Mouse (Mus musculus) liver, embryonic 13.5 days (tissue): Measurements from ENCODE around the gene Cracr2b. TPM values are rescaled to one million over a fixed set of nuclear protein-coding genes. Genes with fewer than 3 reads are reported as not detected.

ENCODE experiments used
- ATAC-seq: fragments of 200-750 bp; cut with Nextera tagmentation; 2 replicates; pipeline ENCODE4 v1.8.0; 2017; ENCODE audit warnings: low read depth, mild to moderate bottlenecking, moderate number of reproducible peaks, moderate library complexity
- DNase-seq: peaks from one replicate; pipeline ENCODE4 v3.0.0; 2022
- H3K27ac ChIP-seq: fragments of 300-500 bp; sonication (generic); 2 replicates; pipeline ENCODE4 v1.5.1; 2015; ENCODE audit warnings: moderate library complexity, mild to moderate bottlenecking, inconsistent platforms
- H3K27me3 ChIP-seq: fragments of 300-500 bp; sonication (generic); 2 replicates; pipeline ENCODE4 v1.6.1; 2015; ENCODE audit warnings: mild to moderate bottlenecking, inconsistent platforms
- H3K36me3 ChIP-seq: fragments of 300-500 bp; sonication (generic); 2 replicates; pipeline ENCODE4 v1.6.1; 2015; ENCODE audit warnings: mild to moderate bottlenecking, inconsistent platforms
- H3K4me1 ChIP-seq: fragments of 300-500 bp; sonication (generic); replicated peaks from 2 replicates; pipeline ENCODE4 v1.6.1; 2015; ENCODE audit warnings: inconsistent platforms
- H3K4me2 ChIP-seq: fragments of 300-500 bp; sonication (generic); 2 replicates; pipeline ENCODE4 v1.6.1; 2015; ENCODE audit warnings: inconsistent platforms, mild to moderate bottlenecking, moderate library complexity
- H3K4me3 ChIP-seq: fragments of 300-500 bp; sonication (generic); replicated peaks from 2 replicates; pipeline ENCODE4 v1.5.1; 2015; ENCODE audit warnings: mild to moderate bottlenecking, inconsistent platforms
- H3K9ac ChIP-seq: fragments of 300-500 bp; sonication (generic); 2 replicates; pipeline ENCODE4 v1.6.1; 2015; ENCODE audit warnings: mild to moderate bottlenecking, inconsistent platforms
- H3K9me3 ChIP-seq: fragments of 300-500 bp; sonication (generic); replicated peaks from 2 replicates; pipeline ENCODE4 v1.6.1; 2016; ENCODE audit warnings: inconsistent platforms
- WGBS: fragments of 180-500 bp; shearing (Covaris S2); methylation state at CpG from one replicate; pipeline ENCODE4 v1.1.7; 2015; ENCODE audit not compliant: insufficient replicate concordance; 5-methylcytosine and 5-hydroxymethylcytosine counted together
- polyA plus RNA-seq: library from polyadenylated mRNA; unstranded; fragments of >200 nt; fragmentation: Nextera tagmentation; extraction: Ambion mirVana; gene quantifications from 2 replicates; pipeline ENCODE4 v1.2.1, GENCODE M21; 2015

The Cracr2b gene
- polyA plus RNA-seq, 1 experiment from 2014 or later: 4.0 TPM

GRCm38 (mm10) chr7:141426948-141427730, 33.8 kb upstream of the Cracr2b start:
- no peak overlapping the region for H3K9ac ChIP-seq
- ATAC-seq (no peak), DNase-seq (no peak)
- peaks cover 3% of the 10 kb centered on the region for H3K27me3 ChIP-seq
- 61% methylated on average over 12 of the region's 12 CpGs for WGBS
- H3K27ac ChIP-seq: no peak overlapping the region
- H3K4me1 ChIP-seq: peaks cover 35% of the 10 kb centered on the region
- no peak overlapping the region for H3K4me2 ChIP-seq
- peaks cover 21% of the 10 kb centered on the region for H3K36me3 ChIP-seq
- no peaks in the 10 kb centered on the region for H3K9me3 ChIP-seq
- no peak overlapping the region for H3K4me3 ChIP-seq

GRCm38 (mm10) chr7:141428701-141429100, 32.2 kb upstream of the Cracr2b start:
- H3K4me2 ChIP-seq: no peak overlapping the region
- WGBS: 56% methylated on average over 5 of the region's 5 CpGs
- no peak overlapping the region for H3K4me3 ChIP-seq
- ATAC-seq: no peak
- H3K36me3 ChIP-seq: peaks cover 35% of the 10 kb centered on the region
- no peak for DNase-seq
- peaks cover 3% of the 10 kb centered on the region for H3K27me3 ChIP-seq
- no peaks in the 10 kb centered on the region for H3K9me3 ChIP-seq
- peaks cover 49% of the 10 kb centered on the region for H3K4me1 ChIP-seq
- H3K9ac ChIP-seq: no peak overlapping the region
- H3K27ac ChIP-seq: no peak overlapping the region

- 16% methylated on average over 19 of the region's 19 CpGs for WGBS
- Histone ChIP-seq H3K27me3 (peaks cover 3% of the 10 kb centered on the region; the same call in 1 of the 2 replicates), H3K4me2 (peak within 1 kb of the TSS; percentile 11; the same call in 1 of the 2 replicates), H3K9ac (0 out of 2 replicates have a peak within 1 kb of the TSS, but pooled peaks have one; percentile 3), H3K36me3 (peaks cover 40% of the 10 kb centered on the region), H3K27ac (peak within 1 kb of the TSS; percentile 12; the same call in 1 of the 2 replicates), H3K4me1 (peaks cover 55% of the 10 kb centered on the region), H3K4me3 (no peak within 1 kb of the TSS), H3K9me3 (no peaks in the 10 kb centered on the region)
- ATAC-seq (peak; percentile 39; the same call in 1 of the 2 replicates), DNase-seq (peak; percentile 31)
Observed at GRCm38 (mm10) chr7:141429310-141429709, 31.6 kb upstream of the Cracr2b start, which contains the start of gene Cend1. Gene Cend1 (minus strand): TSS chr7:141429491.

- 60% methylated on average over 9 of the region's 9 CpGs for WGBS
- Histone ChIP-seq H3K9me3 (no peaks in the 10 kb centered on the region), H3K4me1 (peaks cover 62% of the 10 kb centered on the region), H3K27ac (peak overlapping the region; percentile 12; the same call in 1 of the 2 replicates), H3K27me3 (peaks cover 3% of the 10 kb centered on the region; the same call in 1 of the 2 replicates), H3K36me3 (peaks cover 40% of the 10 kb centered on the region), H3K4me2 (no peak overlapping the region), H3K9ac (0 out of 2 replicates have a peak overlapping the region, but pooled peaks have one; percentile 3), H3K4me3 (no peak overlapping the region)
- ATAC-seq (0 out of 2 replicates have a peak, but pooled peaks have one; percentile 11), DNase-seq (no peak)
Observed at GRCm38 (mm10) chr7:141429840-141430584, 30.9 kb upstream of the Cracr2b start.

GRCm38 (mm10) chr7:141430585-141431240, 30.2 kb upstream of the Cracr2b start:
- H3K27ac ChIP-seq: no peak overlapping the region

GRCm38 (mm10) chr7:141431434-141432185, 29.3 kb upstream of the Cracr2b start:
- DNase-seq (no peak), ATAC-seq (no peak)
- Histone ChIP-seq H3K4me1 (peaks cover 73% of the 10 kb centered on the region), H3K27ac (no peak overlapping the region), H3K9me3 (no peaks in the 10 kb centered on the region), H3K36me3 (peaks cover 40% of the 10 kb centered on the region), H3K4me2 (no peak overlapping the region), H3K4me3 (no peak overlapping the region), H3K27me3 (no peaks in the 10 kb centered on the region; the same call in 1 of the 2 replicates), H3K9ac (no peak overlapping the region)
- 82% methylated on average over 19 of the region's 19 CpGs for WGBS

More at GRCm38 (mm10) chr7:141430585-141431240, 30.2 kb upstream of the Cracr2b start:
- H3K4me3 ChIP-seq: no peak overlapping the region
- 0 out of 2 replicates have a peak overlapping the region, but pooled peaks have one; percentile 3 for H3K9ac ChIP-seq
- ATAC-seq (no peak), DNase-seq (no peak)
- peaks cover 1% of the 10 kb centered on the region; the same call in 1 of the 2 replicates for H3K27me3 ChIP-seq
- no peak overlapping the region for H3K4me2 ChIP-seq
- H3K9me3 ChIP-seq: no peaks in the 10 kb centered on the region
- H3K36me3 ChIP-seq: peaks cover 40% of the 10 kb centered on the region
- peaks cover 68% of the 10 kb centered on the region for H3K4me1 ChIP-seq
- 85% methylated on average over 9 of the region's 9 CpGs for WGBS

- H3K4me1 ChIP-seq: peaks cover 73% of the 10 kb centered on the region
Observed at GRCm38 (mm10) chr7:141432186-141432611, 28.7 kb upstream of the Cracr2b start.

GRCm38 (mm10) chr7:141432741-141433516, 28.0 kb upstream of the Cracr2b start:
- no peak overlapping the region for H3K9ac ChIP-seq
- peaks cover 75% of the 10 kb centered on the region for H3K4me1 ChIP-seq
- WGBS: 77% methylated on average over 6 of the region's 6 CpGs

More at GRCm38 (mm10) chr7:141432186-141432611, 28.7 kb upstream of the Cracr2b start:
- Histone ChIP-seq H3K27ac (no peak overlapping the region), H3K4me3 (no peak overlapping the region), H3K9me3 (no peaks in the 10 kb centered on the region), H3K36me3 (peaks cover 40% of the 10 kb centered on the region), H3K27me3 (no peaks in the 10 kb centered on the region; the same call in 1 of the 2 replicates), H3K9ac (no peak overlapping the region), H3K4me2 (no peak overlapping the region)
- WGBS: 69% methylated on average over 8 of the region's 8 CpGs
- ATAC-seq (no peak), DNase-seq (no peak)

GRCm38 (mm10) chr7:141433517-141434400, 27.1 kb upstream of the Cracr2b start:
- Histone ChIP-seq H3K36me3 (peaks cover 51% of the 10 kb centered on the region), H3K9ac (no peak overlapping the region), H3K4me3 (peak overlapping the region; percentile 71), H3K4me1 (peaks cover 81% of the 10 kb centered on the region), H3K27me3 (no peaks in the 10 kb centered on the region), H3K4me2 (peak overlapping the region; percentile 93), H3K9me3 (no peaks in the 10 kb centered on the region), H3K27ac (no peak overlapping the region)
- 77% methylated on average over 15 of the region's 15 CpGs for WGBS
- ATAC-seq: no peak
- no peak for DNase-seq

More at GRCm38 (mm10) chr7:141432741-141433516, 28.0 kb upstream of the Cracr2b start:
- ATAC-seq (no peak), DNase-seq (no peak)
- no peak overlapping the region for H3K27ac ChIP-seq
- H3K27me3 ChIP-seq: no peaks in the 10 kb centered on the region
- H3K4me2 ChIP-seq: no peak overlapping the region
- H3K36me3 ChIP-seq: peaks cover 43% of the 10 kb centered on the region
- H3K9me3 ChIP-seq: no peaks in the 10 kb centered on the region
- no peak overlapping the region for H3K4me3 ChIP-seq
